Mouse (Mus musculus): ENCODE data around the gene Zan.

Gene Zan

GRCm38 (mm10) chr5:137352011-137352975 lies 124.6 kb downstream of the Zan start:
- DNase-seq (ENCODE audit: inconsistent age in 2 of 2, low spot score in 1 of 2): peak; percentile 46 to 66

- DNase-seq (ENCODE audit: inconsistent age in 2 of 2, low spot score in 1 of 2): no peak
Measured at GRCm38 (mm10) chr5:137351394-137351793, 125.5 kb downstream of the Zan start.

GRCm38 (mm10) chr5:137351058-137351380 lies 125.8 kb downstream of the Zan start:
- peak in 1 of 2 experiments; percentile 61 for DNase-seq (ENCODE audit: inconsistent age in 2 of 2, low spot score in 1 of 2)

- DNase-seq (ENCODE audit: inconsistent age in 2 of 2, low spot score in 1 of 2): no peak
Measured at GRCm38 (mm10) chr5:137350205-137351057, 126.4 kb downstream of the Zan start.

GRCm38 (mm10) chr5:137349384-137350204 lies 127.3 kb downstream of the Zan start, which contains the start of gene Ephb4:
Gene Ephb4, plus strand, starts transcription at chr5:137350109.
- peak; percentile 97 to 98 for DNase-seq (ENCODE audit: inconsistent age in 2 of 2, low spot score in 1 of 2)

- DNase-seq (ENCODE audit: inconsistent age in 2 of 2, low spot score in 1 of 2): peak; percentile 85 to 86
Measured at GRCm38 (mm10) chr5:137348482-137349383, 128.1 kb downstream of the Zan start.

GRCm38 (mm10) chr5:137347856-137348255 lies 129.0 kb downstream of the Zan start:
- DNase-seq (ENCODE audit: inconsistent age in 2 of 2, low spot score in 1 of 2): peak in 1 of 2 experiments; percentile 71

GRCm38 (mm10) chr5:137346983-137347382 lies 129.9 kb downstream of the Zan start:
- no peak for DNase-seq (ENCODE audit: inconsistent age in 2 of 2, low spot score in 1 of 2)

GRCm38 (mm10) chr5:137346388-137346787 lies 130.5 kb downstream of the Zan start:
- no peak for DNase-seq (ENCODE audit: inconsistent age in 2 of 2, low spot score in 1 of 2)

GRCm38 (mm10) chr5:137345821-137346220 lies 131.0 kb downstream of the Zan start:
- DNase-seq (ENCODE audit: inconsistent age in 2 of 2, low spot score in 1 of 2): no peak

- DNase-seq (ENCODE audit: inconsistent age in 2 of 2, low spot score in 1 of 2): no peak
Measured at GRCm38 (mm10) chr5:137343869-137344268, 133.0 kb downstream of the Zan start.

GRCm38 (mm10) chr5:137343412-137343811 lies 133.5 kb downstream of the Zan start:
- no peak for DNase-seq (ENCODE audit: inconsistent age in 2 of 2, low spot score in 1 of 2)

- no peak for DNase-seq (ENCODE audit: inconsistent age in 2 of 2, low spot score in 1 of 2)
Measured at GRCm38 (mm10) chr5:137342407-137343012, 134.4 kb downstream of the Zan start.

- no peak for DNase-seq (ENCODE audit: inconsistent age in 2 of 2, low spot score in 1 of 2)
Measured at GRCm38 (mm10) chr5:137340222-137340621, 136.6 kb downstream of the Zan start.

- peak; percentile 74 to 81 for DNase-seq (ENCODE audit: inconsistent age in 2 of 2, low spot score in 1 of 2)
Measured at GRCm38 (mm10) chr5:137339290-137339979, 137.4 kb downstream of the Zan start.

GRCm38 (mm10) chr5:137338663-137339289 lies 138.1 kb downstream of the Zan start:
- DNase-seq (ENCODE audit: inconsistent age in 2 of 2, low spot score in 1 of 2): peak; percentile 64 to 89

GRCm38 (mm10) chr5:137338256-137338655 lies 138.6 kb downstream of the Zan start:
- peak; percentile 94 to 96 for DNase-seq (ENCODE audit: inconsistent age in 2 of 2, low spot score in 1 of 2)

GRCm38 (mm10) chr5:137337190-137337589 lies 139.7 kb downstream of the Zan start:
- DNase-seq (ENCODE audit: inconsistent age in 2 of 2, low spot score in 1 of 2): no peak

Measured in adrenal gland, adult (tissue).